Mouse (Mus musculus) adipocyte (in vitro differentiated cells): ENCODE measurements at regions not wholly inside any gene's neighbourhood (a gene's known extent, or its start where the extent isn't known, plus 50 kb on each side); places are given as distances from the start of the nearest gene placed in this dataset.

Source experiments
- DNase-seq: peaks from one replicate; pipeline ENCODE4 v3.0.0-alpha.2; 2016; ENCODE audit warnings: low spot score

DNA sequence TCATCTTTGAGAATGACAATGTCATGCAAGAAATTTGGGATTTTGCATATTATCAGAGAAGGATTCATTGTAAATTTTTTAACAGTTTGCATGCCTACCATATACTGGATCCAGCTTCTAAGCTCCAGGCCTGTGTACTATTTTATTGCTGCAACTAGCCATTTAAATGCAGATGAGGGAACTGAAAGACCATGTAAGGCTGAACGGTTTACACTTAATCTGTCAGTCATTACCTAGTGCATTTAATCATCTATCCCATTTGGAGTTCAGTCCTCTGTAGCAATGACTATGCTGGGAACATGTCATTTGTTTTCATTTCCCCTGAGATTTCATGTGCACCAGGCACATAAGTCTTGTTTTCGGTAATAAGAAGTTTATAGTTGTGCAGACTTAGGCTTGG lies 631.8 kb upstream of the Gm21961 start:
- DNase-seq: no peak

DNA sequence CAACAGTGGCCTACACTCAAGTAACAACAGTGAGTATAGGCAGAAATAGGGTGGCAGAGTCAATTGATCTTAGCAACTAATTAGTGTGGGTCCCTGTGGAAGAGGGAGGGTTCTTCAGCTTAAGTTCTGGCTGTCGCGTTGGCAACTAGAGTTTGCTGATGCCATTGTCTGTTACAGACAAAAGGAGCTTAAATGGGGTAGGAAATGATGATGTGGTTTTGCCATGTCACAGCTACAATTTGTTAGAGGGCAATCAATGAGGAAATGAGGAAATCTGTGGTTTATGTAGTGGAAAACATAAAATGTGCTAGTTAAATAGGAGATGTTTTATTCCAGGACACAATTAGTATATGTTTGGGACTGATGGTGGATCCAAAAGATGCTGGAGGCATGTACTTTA lies 624.8 kb upstream of the Gm21961 start:
- DNase-seq: no peak

DNA sequence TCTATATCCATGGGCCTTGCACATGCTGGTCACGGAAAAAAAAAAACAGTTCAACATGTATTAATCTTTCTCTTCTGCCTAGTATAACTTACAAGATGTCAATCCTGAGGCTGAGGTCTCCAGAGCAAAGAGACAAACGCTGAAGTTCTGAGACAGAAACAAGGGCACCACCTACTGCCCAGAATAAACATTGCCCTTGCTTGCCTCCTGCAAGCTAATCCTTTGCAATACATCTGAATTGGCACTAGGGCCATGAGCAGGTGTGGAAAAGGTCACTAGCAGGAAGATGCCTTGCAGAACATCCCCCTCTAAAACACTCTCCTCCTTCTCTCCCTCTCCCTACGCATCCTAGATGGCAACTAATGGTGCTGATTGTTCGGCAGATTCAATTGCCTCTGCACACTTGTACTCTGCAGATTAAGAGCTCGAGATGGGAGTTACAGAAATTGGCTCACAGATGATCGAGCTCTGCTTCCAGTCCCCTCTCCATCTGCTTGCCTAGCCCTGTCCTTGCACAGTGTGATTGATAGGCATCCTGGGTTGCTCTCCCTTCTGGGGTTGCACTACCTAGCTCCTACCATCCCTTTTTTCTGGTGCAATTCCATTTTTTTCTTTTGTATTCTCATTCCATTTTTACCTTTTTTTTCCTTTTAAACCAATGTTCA lies 622.9 kb upstream of the Gm21961 start:
- peak; percentile 57 for DNase-seq

DNA sequence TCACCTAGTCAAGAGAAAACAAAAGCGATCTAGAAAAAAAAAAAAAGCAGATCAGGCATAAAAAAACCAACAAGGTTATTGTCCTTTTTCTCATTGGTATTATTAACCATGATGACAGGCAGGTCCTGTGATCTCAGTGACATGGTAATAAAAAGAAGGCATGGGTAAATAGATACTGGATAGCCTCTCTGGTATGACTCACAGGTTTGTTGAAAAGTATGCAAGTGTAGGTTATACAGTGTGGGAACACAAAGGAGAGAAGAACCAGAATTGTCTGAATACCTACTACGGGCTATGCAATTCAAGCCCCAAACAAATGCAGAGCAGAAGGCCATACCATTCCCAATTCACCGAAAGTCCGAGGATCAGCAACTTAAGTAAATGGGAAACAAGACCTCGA lies 617.7 kb upstream of the Gm21961 start:
- no peak for DNase-seq

DNA sequence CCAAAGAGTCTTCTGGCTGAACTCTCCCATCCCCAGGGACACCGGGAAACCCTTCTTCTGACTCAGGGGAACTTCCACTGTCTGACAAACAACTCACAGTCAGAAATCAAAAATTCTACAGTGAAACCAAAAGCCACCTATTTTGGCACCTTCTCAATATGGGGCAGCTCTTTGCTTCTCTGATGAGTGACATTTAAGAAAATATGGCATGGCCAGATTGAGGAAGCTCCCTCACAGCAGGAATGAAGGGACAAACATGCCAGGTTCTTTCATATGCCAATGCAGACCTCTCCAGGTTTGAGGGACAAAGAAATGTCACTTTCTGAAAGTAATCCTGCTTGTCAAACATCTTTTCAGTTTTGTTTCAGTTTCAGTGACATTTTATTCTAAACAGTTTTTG lies 615.8 kb upstream of the Gm21961 start:
- DNase-seq: no peak

DNA sequence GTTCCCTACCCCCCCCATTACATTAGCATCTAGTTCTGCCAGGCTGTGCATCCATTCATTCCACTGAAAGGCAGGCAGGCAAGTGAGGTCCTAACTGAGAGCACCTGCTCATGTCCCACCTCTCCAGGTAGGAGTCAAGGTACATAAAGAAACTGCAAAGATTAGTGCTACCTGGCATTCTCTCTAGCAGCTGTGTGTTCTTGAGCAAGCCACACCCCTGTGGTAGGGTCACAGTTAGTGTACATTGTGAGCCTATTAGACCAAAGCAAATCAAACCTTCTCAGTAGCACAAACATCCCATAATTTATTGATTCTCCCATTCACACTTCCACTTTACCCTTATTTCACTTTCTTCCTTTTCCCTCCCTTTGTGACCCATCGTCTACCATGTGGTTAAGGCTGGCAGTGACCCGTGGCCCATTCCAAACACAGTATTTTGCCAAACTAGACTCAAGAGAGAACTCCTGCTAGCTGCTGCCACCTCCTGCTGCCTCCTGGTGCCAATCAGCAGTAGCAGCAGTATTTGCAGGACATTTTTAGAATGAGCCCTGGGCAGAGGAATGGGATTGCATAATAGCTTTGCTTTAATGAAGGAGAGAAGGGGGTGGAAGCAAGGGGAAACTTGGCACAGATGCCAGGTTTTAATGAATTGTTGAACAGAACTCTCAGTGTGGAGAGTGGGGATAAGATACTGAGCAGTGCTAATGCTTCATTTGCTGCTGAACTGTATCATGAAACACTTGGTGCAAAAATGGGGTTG lies 578.2 kb upstream of the Gm21961 start:
- peak; percentile 3 for DNase-seq

DNA sequence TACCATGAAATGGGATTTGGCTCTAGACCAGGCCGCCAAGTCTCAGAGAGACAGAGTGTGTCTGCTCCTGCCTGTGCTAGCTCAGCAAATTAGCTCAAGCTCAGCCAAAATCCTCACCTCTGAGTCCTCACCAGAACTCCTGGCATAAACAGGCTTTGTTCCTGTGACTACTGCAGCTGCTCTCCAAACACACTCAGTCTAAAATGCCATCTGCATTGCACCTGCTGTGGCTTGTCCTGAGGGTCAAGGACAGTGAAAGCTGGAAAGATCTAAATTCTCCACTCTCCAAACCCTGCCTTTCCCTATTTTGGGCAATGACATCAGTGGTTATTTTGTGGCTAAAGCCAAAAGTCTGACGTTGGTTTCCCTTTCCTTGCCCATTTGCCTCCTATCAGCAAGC lies 570.9 kb upstream of the Gm21961 start:
- DNase-seq: no peak

DNA sequence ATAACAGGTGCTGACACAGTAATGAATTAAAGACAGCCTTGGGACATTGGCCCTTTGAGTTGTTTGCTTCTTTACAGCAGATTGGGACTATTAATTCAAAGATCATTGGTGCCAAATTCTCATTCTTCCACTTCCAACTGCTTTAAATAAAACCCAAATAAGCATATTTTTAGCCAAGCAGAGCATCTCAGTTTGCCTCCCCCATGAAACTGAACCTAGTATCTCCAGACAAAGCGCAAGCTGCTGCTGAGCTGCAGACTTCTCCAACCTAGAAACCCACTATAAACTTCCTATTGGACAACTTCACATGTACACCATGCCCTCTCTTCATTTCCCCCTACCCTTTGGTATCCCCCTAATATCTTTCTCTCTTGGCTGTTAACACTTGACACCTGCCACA lies 564.6 kb upstream of the Gm21961 start:
- DNase-seq: no peak

DNA sequence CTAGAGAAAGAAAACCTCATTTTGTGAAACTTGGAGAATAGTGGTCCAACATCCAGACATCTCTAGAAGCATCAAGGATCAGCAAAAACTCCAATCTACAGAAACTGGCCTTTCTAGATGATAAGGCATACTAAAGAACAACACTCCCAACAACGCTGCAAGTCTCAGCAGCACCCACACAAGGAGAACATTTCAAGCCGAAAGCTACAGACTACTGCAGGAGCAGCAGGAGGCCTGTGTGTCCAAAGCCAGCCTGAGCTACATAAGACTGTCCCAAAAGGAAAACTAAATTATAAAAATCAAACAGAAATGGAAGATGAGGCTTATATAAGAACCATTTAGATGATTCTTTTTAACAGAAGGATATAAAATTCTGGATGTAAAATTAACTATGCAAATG lies 553.2 kb upstream of the Gm21961 start:
- no peak for DNase-seq

DNA sequence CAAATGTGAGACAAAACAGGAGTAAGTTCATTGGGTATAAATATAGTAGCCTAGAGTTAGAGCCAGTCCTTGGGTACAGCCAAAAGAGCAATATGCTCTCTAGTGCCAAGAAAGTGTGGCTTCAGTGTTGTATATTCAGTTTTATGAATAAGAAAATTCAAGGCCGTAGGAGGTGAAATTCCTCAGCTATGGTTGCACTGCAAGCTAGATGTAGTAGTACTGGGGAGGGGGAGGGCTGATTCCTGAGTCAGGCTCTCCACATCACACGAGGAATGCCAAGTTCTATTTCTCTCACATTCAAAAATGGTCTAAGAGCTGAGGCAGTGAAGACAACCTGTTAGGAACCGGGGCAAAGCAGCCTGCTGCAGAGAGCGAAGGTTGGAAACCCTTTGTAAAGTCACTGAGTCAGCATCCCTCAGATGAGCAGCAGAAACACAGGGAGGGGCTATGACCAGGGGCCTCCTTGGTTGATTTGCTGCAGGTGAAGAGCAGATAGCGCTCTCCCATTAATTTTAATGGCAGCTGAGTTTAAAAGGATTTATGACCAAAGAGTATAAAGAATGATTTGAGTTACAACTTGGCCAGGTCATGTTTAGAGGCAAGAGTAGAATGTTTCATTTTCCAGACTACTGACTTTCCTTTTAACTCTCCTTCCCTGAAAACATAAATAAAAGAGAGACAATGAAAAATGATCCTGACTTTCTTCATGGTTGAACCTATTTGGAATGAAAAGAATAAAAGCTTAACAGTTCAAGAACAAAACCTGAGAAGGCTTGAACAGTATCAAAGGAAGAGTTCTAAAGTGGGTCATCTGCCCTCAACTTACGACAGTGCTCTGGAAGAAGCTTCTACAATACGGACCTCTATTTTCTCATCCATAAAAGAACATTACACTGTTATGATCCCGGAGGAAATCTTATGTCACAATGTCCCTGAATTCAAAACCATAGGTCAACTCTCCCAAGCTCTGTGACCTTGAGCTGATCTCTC lies 543.4 kb upstream of the Gm21961 start:
- DNase-seq: no peak

DNA sequence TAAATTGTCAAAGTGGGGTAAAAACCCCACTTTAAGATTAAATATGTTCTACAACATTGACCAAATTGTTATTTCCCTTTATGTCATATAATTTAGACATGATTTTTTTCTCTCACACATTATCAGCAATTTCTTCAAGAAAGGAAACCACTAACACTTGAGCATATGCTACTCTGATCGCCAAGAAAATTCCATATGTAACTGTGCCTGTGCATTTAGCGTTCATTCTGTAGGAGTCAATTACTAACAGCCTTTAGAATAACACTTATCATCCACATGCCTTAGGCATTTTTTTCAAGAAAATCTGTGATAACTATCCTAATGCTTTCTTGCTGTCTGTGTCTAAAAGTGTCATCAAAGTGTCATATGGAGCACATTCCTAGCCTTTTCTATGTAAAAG lies 534.3 kb upstream of the Gm21961 start:
- DNase-seq: no peak

DNA sequence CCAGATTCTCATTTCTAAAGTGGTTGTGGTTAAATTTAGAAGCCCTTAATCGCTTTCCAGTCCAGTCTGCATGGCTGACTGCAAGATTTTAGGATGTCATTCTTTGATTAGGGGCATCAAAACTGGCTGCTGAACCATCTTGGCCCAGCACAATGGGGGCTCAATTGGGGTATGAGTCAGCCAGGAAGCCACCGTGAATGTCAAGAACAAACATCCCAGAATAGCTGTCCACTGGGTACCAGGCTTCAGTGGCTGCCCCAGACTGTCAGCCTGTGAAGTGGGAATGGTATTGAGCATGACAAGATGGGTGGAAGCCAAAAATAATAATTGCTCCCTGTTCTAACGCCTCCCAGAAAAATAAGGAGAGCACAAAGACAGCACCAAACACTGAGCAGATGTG lies 520.9 kb upstream of the Gm21961 start:
- no peak for DNase-seq

DNA sequence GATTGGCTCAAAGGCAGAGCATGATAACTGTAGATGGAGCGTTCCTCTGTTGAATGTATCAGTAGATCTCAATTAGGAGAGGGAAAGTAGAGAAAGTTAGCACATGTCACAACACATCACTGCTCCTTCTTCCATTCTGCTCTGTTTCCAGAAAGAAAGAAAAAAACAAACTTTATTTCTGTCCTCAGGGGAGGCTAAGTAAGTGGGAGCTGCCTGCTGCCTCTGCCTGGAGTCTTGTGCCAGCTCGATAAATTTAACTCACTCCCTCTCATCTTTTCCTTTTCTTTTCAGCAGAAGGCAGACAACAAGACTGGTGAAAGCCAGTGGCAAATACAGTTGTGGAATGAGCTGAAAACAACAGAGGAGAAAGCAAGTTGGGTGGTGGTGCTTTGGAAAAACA lies 517.5 kb upstream of the Gm21961 start:
- no peak for DNase-seq

DNA sequence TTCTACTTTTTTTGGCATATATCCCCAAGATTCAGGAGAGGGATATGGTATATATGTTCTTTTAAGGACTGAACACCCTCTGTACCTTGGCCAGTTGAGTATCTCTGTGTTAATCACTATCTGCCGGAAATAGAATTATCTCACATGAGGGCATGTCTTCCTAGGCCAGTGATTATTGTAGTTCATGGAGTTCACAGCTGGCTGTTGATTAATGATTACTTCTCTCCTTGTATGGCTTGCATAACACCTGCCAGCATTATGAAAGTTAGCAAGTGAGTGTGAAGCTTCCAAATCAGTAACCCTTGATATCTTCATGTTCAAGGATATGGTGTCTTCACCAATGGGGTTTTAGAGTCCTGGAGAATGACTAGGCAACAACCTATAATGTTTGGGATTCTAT lies 488.0 kb upstream of the Gm21961 start:
- DNase-seq: no peak

DNA sequence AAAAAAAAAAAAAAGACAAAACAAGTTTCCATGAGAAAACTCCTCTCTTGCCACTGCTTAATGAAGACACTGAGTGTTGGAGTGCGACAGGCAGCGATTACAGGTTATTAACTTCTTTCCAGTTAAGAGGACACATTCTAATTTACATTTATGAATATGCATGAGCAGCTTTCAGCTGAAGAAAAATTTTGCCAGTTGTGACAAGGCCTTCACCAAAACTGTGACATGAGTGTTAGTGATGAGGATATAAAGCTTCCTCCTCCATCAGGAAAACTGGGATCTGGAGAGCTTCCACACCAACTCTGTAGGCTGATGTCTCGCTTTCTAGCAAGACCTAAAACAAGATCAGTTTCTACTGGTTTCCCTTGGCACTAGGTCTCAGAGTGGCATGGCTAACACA lies 464.2 kb upstream of the Gm21961 start:
- no peak for DNase-seq

DNA sequence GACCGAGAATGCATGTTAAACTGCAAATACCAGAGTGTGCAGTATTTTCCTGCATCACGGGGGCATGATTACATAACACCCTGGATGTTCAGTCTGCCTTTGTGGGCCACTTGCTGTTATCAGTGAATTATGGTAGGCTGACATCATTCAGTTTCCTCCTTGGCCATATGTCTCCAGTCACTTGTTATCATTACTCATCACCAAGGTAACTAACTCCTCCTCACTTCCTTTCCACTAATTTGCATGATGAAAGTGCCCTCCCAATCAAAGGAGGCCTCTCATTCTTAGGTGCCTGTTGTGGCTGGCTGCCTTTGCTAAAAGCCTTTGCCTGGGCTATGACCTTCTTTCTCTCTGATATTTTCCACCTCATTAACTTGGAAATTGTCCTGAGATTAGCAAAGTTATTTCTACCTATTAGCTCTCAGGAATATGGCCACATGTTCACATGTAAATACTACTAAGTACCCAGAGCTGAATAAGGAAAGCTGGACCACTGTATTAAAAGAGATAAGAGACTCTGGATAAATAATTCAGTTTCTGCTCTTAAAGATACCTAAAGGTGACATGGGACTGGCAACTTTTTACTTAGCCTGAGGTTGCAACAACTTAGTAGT lies 440.6 kb upstream of the Gm21961 start:
- no peak for DNase-seq

DNA sequence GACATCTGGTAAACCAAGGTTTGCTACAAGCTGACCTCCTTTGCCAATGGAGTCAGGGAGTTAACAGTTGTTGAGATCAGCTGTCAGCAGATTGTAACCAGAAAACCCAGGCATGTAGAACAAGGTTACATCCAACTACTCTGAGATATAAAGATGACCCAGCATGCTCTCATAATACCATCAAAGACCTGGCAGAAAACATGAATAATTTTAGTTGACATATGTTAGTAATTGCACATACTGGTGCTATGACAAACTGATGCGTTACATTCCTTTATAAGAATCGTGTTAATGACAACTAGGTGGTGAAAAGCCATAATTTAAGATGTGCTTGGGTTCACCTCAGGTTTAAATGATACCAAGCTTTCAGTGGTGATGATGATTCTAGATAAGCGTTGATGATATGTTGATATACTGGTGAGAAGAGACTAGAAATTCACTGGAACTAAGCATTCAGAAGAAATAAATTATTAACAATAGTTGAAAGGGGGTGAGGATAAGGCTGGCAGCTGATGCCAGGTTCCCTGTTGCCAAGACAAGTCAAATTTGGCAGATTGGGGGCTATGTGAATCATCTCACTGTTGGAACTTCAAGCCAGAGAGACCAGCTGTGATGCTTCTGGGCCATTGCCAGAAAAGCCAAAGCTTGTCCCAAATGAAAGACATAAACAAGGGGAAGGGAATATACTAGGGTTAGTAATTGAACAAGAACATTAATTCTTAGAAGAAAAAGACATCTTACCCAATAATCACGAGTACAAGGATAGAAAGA lies 437.7 kb upstream of the Gm21961 start:
- no peak for DNase-seq

DNA sequence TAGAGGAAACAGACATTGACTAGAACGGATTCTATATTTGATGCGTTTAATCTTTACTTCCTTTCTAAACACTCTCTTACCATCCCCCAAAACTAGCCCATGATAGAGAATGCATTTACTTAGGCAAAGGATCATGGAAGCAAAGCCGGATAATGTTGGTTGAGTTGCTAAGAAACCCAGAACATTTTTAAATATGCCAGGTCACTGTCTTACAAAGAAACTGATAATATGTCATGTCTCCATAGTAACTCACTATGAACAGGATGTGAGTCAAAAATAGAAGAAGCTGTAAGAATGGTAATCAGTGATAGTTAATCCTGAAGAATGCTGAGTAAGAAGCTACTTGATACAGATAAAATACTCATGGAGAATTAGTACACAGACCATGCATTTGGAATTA lies 405.0 kb upstream of the Gm21961 start:
- DNase-seq: no peak
